Mouse (Mus musculus): ENCODE data around the gene Ppp6r2. TPM values are rescaled to one million over a fixed set of nuclear protein-coding genes. Genes with fewer than 3 reads are reported as not detected.

Gene Ppp6r2
- polyA plus RNA-seq, 2 experiments = 15.3 to 17.7 TPM

DNA sequence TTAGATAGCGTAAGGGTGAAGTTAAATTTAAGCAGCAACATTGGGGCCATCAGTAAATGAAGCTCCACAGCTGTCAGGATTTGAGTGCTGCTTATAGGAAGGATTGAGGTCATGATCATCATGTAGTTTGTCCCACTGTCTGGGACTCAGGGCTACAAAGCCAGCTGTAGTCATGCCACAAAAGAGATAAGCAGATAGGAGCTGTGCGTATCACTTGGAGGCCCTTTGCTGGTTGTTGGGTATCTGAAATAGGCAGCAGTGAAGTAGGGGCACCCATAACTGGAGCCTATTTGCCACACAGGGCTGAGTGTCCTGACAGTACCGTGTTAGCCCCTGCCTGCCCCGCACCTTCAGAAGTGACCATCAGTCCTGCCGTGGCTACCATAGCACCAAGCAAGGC is 74.1 kb downstream of the Ppp6r2 start:
- Histone ChIP-seq H3K4me1 (replicated peaks; ENCODE audit: control insufficient read depth in 2 of 2, insufficient read depth in 2 of 2, low read length in 1 of 2) (peaks cover 19 to 22% of the 10 kb centered on the region in 2 experiments), H3K4me3 (ENCODE audit: insufficient read depth in 1 of 2, low read depth in 2 of 2, low read length in 2 of 2) (peak overlapping the region in 1 of 2 experiments; percentile 28; a peak in 2 of 4 replicates), H3K9ac (replicated peaks) (peak overlapping the region; percentile 48), H3K9me3 (ENCODE audit: control insufficient read depth, low read length) (no peaks in the 10 kb centered on the region), H3K4me2 (ENCODE audit: low read depth) (peak overlapping the region; percentile 57), H3K27me3 (ENCODE audit: control insufficient read depth, insufficient read depth, low read length) (no peaks in the 10 kb centered on the region), H3K36me3 (replicated peaks; ENCODE audit: control insufficient read depth, insufficient read depth, low read depth) (peaks cover 54% of the 10 kb centered on the region), H3K27ac (peak overlapping the region; percentile 53)
- WGBS (ENCODE audit: insufficient replicate concordance) = 28% methylated on average over 5 of the region's 5 CpGs
- DNase-seq (ENCODE audit: low read depth in 3 of 3, low spot score in 3 of 3) (peak; percentile 57 to 62 (median 61)), ATAC-seq (ENCODE audit: insufficient read depth) (peak; percentile 95)
- TF ChIP-seq CTCF (IDR thresholded peaks at IDR 0.05; ENCODE audit: low read depth) (no peak), EP300 (IDR thresholded peaks at IDR 0.05; ENCODE audit: low read depth) (peak; percentile 90)

DNA sequence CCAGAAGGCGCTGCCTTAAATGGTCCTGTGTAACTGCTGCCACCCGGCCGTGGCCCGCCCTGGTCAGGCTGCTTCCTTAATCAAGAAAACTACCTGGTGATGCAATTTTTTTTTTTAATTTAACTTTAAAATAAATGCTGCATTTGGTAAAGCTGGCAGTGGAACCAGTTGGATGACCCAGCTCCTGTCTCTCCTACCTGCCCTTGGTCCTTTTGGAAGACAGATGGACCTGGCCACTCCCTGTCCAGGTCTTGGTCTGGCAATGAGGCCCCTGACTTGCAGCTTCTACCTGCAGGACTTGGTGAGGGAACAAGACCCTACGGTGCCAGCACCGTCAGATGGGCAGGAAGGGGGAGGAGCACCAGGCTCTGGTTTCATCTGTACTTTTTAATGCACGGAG is 74.8 kb downstream of the Ppp6r2 start:
- no peak for TF ChIP-seq EP300 (IDR thresholded peaks at IDR 0.05; ENCODE audit: low read depth)
- TF ChIP-seq CTCF (IDR thresholded peaks at IDR 0.05; ENCODE audit: low read depth) = no peak
- Histone ChIP-seq H3K27me3 (ENCODE audit: control insufficient read depth, insufficient read depth, low read length) (no peaks in the 10 kb centered on the region), H3K9me3 (ENCODE audit: control insufficient read depth, low read length) (no peaks in the 10 kb centered on the region), H3K27ac (peak overlapping the region; percentile 53), H3K4me2 (ENCODE audit: low read depth) (peak overlapping the region; percentile 57), H3K36me3 (replicated peaks; ENCODE audit: control insufficient read depth, insufficient read depth, low read depth) (peaks cover 51% of the 10 kb centered on the region), H3K4me1 (replicated peaks; ENCODE audit: control insufficient read depth in 2 of 2, insufficient read depth in 2 of 2, low read length in 1 of 2) (peaks cover 19 to 22% of the 10 kb centered on the region in 2 experiments), H3K4me3 (ENCODE audit: insufficient read depth in 1 of 2, low read depth in 2 of 2, low read length in 2 of 2) (peak overlapping the region in 1 of 2 experiments; percentile 28; a peak in 2 of 4 replicates), H3K9ac (replicated peaks) (no peak overlapping the region; the same call in 1 of the 2 replicates)
- ATAC-seq (ENCODE audit: insufficient read depth) = 0 out of 2 replicates have a peak, but pooled peaks have one; percentile 10
- no peak for DNase-seq (ENCODE audit: low read depth in 3 of 3, low spot score in 3 of 3)
- WGBS (ENCODE audit: insufficient replicate concordance) = 59% methylated on average over 7 of the region's 7 CpGs

DNA sequence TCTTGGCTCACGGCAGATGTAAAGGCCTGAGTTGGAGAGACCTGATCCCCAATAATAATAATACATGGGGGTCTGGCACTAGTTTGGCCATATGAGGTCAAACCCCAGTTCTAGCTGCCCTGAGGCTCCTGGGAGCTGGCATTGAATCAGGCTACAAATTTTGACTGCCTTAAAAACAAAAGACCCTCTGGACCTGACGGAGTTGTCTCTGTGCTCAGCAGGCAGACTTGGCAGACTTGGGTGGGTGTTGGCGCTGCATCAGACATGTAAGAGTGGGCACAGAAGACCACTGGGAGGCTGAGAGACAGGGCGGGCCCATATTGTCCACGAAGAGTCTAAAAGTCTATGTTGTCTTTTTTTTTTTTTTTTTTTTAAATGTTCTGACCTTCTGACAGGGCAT is 75.2 kb downstream of the Ppp6r2 start:
- Histone ChIP-seq H3K27me3 (ENCODE audit: control insufficient read depth, insufficient read depth, low read length) (no peaks in the 10 kb centered on the region), H3K36me3 (replicated peaks; ENCODE audit: control insufficient read depth, insufficient read depth, low read depth) (peaks cover 46% of the 10 kb centered on the region), H3K4me3 (ENCODE audit: insufficient read depth in 1 of 2, low read depth in 2 of 2, low read length in 2 of 2) (no peak overlapping the region), H3K4me1 (replicated peaks; ENCODE audit: control insufficient read depth in 2 of 2, insufficient read depth in 2 of 2, low read length in 1 of 2) (peaks cover 20 to 22% of the 10 kb centered on the region in 2 experiments), H3K9me3 (ENCODE audit: control insufficient read depth, low read length) (no peaks in the 10 kb centered on the region), H3K4me2 (ENCODE audit: low read depth) (peak overlapping the region; percentile 57), H3K27ac (no peak overlapping the region), H3K9ac (replicated peaks) (no peak overlapping the region)
- ATAC-seq (ENCODE audit: insufficient read depth) (no peak), DNase-seq (ENCODE audit: low read depth in 3 of 3, low spot score in 3 of 3) (no peak)
- no peak for TF ChIP-seq EP300 (IDR thresholded peaks at IDR 0.05; ENCODE audit: low read depth)
- TF ChIP-seq CTCF (IDR thresholded peaks at IDR 0.05; ENCODE audit: low read depth) = no peak
- 81% methylated on average over 5 of the region's 5 CpGs for WGBS (ENCODE audit: insufficient replicate concordance)

DNA sequence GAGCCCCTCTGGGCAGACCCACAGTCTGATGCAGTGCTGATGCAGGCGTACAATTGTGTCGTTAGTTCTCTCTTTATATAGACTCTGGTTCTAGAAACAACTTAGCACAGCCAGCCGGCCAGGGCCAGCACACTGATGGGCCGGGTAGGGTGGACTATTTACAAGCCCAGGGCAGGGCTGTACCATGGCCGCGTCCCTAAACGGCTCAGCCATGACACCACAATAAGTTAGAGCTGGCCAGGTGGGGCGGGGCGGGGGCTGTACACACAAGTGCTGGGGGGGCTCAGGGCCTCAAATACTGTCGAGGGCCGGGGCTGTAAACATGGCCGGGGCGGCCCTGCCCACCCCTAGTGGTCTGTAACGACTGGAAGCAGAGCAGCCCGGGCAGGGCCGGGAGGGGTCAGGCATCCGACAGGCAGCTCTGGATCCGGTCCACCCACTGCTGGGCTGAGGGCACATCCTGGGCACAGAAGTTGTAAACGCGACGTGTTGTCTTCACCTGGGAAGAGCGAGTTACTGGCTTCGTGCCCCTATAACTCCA is 76.9 kb downstream of the Ppp6r2 start:
- no peak overlapping the region for H3K4me2 ChIP-seq (ENCODE audit: low read depth)
- TF ChIP-seq EP300 (IDR thresholded peaks at IDR 0.05; ENCODE audit: low read depth) (no peak), CTCF (IDR thresholded peaks at IDR 0.05; ENCODE audit: low read depth) (no peak)
- no peaks in the 10 kb centered on the region for H3K9me3 ChIP-seq (ENCODE audit: control insufficient read depth, low read length)
- DNase-seq (ENCODE audit: low read depth in 3 of 3, low spot score in 3 of 3) (no peak), ATAC-seq (ENCODE audit: insufficient read depth) (no peak)
- H3K9ac ChIP-seq (replicated peaks) = no peak overlapping the region
- H3K27me3 ChIP-seq (ENCODE audit: control insufficient read depth, insufficient read depth, low read length) = no peaks in the 10 kb centered on the region
- H3K4me3 ChIP-seq (ENCODE audit: insufficient read depth in 1 of 2, low read depth in 2 of 2, low read length in 2 of 2) = no peak overlapping the region
- peaks cover 37% of the 10 kb centered on the region for H3K36me3 ChIP-seq (replicated peaks; ENCODE audit: control insufficient read depth, insufficient read depth, low read depth)
- H3K4me1 ChIP-seq (replicated peaks; ENCODE audit: control insufficient read depth in 2 of 2, insufficient read depth in 2 of 2, low read length in 1 of 2) = peaks cover 23 to 31% of the 10 kb centered on the region in 2 experiments
- WGBS (ENCODE audit: insufficient replicate concordance) = 86% methylated on average over 23 of the region's 23 CpGs
- H3K27ac ChIP-seq = no peak overlapping the region

DNA sequence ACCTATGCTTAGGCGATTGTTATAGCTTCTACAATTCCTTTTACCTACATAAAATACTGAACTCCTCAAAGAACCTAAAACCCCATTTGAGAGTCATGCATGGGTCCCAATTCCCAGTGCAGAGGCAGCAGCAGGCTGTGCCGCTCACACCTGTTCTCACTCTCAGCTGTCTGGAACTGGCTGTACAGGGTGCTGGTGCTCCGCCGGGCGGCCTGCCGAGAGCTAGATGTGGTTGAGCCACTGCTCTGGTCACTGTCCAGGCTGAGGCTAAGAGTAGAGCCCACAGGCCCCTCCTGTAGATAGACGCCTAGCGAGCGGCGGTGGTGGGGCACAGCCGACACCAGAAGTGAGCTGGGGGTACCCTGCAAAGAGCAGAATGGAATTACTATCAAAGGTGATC is 78.1 kb downstream of the Ppp6r2 start:
- Histone ChIP-seq H3K4me2 (ENCODE audit: low read depth) (no peak overlapping the region), H3K9ac (replicated peaks) (no peak overlapping the region), H3K36me3 (replicated peaks; ENCODE audit: control insufficient read depth, insufficient read depth, low read depth) (peaks cover 38% of the 10 kb centered on the region), H3K9me3 (ENCODE audit: control insufficient read depth, low read length) (no peaks in the 10 kb centered on the region), H3K27ac (no peak overlapping the region), H3K27me3 (ENCODE audit: control insufficient read depth, insufficient read depth, low read length) (no peaks in the 10 kb centered on the region), H3K4me1 (replicated peaks; ENCODE audit: control insufficient read depth in 2 of 2, insufficient read depth in 2 of 2, low read length in 1 of 2) (peaks cover 22 to 26% of the 10 kb centered on the region in 2 experiments), H3K4me3 (ENCODE audit: insufficient read depth in 1 of 2, low read depth in 2 of 2, low read length in 2 of 2) (no peak overlapping the region)
- DNase-seq (ENCODE audit: low read depth in 3 of 3, low spot score in 3 of 3) (no peak), ATAC-seq (ENCODE audit: insufficient read depth) (no peak)
- 86% methylated on average over 11 of the region's 11 CpGs for WGBS (ENCODE audit: insufficient replicate concordance)
- no peak for TF ChIP-seq CTCF (IDR thresholded peaks at IDR 0.05; ENCODE audit: low read depth)
- no peak for TF ChIP-seq EP300 (IDR thresholded peaks at IDR 0.05; ENCODE audit: low read depth)

All from liver, embryonic 14.5 days (tissue).